Mouse (Mus musculus) heart, postnatal 0 days (tissue): Measurements from ENCODE around the gene Ckmt2.

Source experiments
- CTCF ChIP-seq: IDR thresholded peaks from 2 replicates; pipeline ENCODE4 v1.5.1; 2016; ENCODE audit warnings: antibody characterized with exemption, control low read depth, low read depth
- EP300 ChIP-seq: IDR thresholded peaks from 2 replicates; pipeline ENCODE4 v1.6.1; 2016; ENCODE audit warnings: antibody characterized with exemption, low read depth

GRCm38 (mm10) chr13:91890031-91890619 lies 13.4 kb upstream of the Ckmt2 start:
- no peak for TF ChIP-seq CTCF
- TF ChIP-seq EP300: no peak
